Mouse (Mus musculus) activated CD4-positive, CD25-positive, alpha-beta regulatory T cell, adult 4 months (primary cell): Measurements from ENCODE around the gene Bdnf. TPM values are rescaled to one million over a fixed set of nuclear protein-coding genes. Genes with fewer than 3 reads are reported as not detected.

Source experiments
- ATAC-seq: one replicate; pipeline ENCODE4 v1.8.0; 2017
- polyA plus RNA-seq, 2 experiments: library from polyadenylated mRNA; unstranded; fragments of 100-300 nt; shearing (Covaris generic); gene quantifications; one replicate each; pipeline ENCODE4 v1.2.1; 2017

The Bdnf gene
- under 1 TPM in 1 of 2 experiments, not detected in 1; 0.12 TPM for polyA plus RNA-seq

GRCm38 (mm10) chr2:109674532-109674931, at the start of gene Bdnf:
Bdnf (plus strand) TSS chr2:109674700.
- no peak for ATAC-seq

- ATAC-seq = no peak
Measured at GRCm38 (mm10) chr2:109626864-109627263, 47.6 kb upstream of the Bdnf start.

DNA sequence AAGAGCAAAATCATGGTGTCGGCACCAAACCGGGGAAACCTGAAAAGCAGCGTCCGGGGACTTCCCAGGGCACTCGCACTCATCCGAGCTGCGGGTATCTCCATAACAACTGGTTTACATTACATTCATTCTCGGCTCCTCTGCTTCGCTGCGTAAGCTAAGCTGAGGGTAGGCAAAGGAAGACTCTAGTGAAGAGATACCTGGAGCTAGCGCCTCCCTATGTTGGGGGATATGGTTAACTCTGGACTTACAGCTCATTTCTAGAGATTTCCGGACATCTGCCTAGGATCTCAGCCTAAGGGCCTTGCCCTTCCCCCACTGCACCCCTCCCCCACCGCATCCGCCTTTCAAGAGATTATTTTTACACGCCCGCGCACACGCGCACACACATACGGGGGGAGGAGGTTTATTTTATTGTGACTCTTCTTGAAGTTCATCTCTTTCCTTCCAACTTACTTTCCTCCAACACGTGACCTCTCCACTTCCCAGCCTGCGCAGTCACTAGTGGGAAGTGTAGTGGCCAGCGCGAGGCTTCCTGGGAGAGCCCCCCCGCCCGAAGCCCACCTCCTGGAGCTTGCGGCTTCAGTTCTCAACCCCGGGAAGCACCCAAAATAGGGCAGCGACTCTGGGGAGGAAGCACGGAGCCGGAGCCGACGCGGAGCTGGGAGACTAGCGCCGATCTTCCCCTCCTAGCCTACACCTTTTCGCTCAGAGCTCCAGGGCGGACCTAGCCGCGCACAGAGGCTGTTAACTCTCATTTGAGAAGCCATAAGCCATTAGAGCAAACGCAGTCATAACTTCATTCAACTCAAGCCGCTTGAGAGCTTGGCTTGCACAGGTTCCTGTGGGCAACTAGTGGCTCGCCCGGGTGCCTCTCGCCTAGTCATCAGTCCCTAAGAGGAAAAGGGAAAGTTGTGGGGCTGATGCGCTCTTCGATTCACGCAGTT, 718 bp upstream of the Bdnf start:
- no peak for ATAC-seq

DNA sequence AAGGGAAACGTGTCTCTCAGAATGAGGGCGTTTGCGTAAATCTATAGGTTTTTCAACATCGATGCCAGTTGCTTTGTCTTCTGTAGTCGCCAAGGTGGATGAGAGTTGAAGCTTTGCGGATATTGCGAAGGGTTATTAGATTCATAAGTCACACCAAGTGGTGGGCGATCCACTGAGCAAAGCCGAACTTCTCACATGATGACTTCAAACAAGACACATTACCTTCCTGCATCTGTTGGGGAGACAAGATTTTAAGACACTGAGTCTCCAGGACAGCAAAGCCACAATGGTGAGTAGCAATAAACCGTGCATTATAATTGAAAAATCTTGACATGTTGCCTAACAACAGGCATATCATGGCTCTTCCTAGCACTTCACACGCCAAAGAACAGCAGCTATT, 551 bp downstream of the Bdnf start:
- ATAC-seq = no peak

GRCm38 (mm10) chr2:109675973-109676617, 1.6 kb downstream of the Bdnf start:
- no peak for ATAC-seq

DNA sequence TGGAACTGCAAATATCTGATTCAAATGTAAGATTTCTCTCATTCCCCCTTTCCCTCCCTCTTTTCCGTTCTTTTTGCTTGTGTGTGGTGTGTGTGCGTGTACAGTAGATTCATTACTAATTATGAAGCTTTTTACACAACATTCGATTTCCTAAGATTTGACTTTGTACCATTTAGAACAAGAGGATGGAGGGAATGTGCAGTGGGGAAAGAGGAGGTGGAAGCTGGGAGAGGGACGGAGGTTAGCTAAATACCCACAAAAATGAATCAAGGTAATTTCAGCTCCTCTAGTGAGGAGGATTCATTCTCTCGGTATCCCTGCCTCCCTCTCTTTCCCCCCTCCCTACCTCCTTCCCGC, 2.1 kb downstream of the Bdnf start:
- no peak for ATAC-seq

DNA sequence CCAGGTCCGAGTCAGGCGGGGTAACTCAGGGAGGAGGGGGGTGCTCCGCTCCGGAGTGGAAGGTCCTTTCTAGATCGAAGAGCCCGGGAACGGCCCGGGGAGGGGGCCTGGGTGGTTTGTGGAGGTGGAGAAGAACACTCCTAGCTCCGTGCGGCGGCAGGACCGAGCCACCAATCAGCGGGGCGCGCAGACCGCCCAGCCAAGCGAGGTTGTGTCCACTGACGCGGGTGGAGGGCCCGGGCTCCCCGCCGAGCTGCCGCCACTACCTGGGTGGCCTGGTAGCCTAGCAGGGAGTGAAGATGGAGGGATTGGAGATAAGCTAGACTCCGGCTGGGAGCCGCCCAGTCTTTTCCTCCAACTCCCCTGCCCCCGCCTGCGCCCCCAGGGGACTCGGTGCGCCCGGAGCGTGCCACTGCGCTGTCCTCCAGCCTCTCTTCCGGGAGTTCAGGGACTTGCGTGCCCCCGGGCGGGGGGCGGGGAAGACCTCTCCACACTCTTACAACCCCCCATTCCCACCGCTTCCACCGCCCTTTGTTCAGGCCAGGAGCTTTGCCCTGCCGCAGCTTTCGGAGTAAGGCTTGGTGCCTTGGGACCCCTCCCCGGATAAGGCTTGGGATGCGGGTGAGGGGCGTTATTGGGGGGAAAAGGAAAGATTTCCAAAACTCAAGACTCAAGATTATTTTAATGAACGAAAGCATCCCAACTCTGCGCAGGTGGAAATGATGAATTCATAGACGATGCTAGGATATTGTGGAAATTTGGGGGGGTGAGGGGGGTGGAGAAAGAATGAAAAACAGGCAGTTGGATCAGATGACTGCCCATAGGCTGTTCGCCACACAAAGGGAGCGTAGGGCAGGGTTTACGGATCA, 3.0 kb downstream of the Bdnf start:
- no peak for ATAC-seq

DNA sequence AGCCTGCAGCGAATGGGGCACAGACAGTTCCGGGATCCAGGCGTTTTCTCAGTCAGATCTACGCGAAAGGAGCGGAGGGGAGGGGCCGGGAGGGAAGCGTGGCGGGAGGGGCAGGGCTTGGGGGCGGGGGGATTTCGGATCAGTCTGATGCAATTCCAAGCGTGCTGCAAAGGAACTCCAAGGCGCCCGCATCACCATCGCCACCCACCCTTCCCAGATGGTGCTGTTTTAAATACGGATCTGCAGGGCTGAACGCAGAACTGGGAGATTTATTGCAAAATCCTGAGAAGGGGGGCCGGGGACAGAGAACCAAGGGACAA, 3.5 kb downstream of the Bdnf start:
- ATAC-seq = no peak

DNA sequence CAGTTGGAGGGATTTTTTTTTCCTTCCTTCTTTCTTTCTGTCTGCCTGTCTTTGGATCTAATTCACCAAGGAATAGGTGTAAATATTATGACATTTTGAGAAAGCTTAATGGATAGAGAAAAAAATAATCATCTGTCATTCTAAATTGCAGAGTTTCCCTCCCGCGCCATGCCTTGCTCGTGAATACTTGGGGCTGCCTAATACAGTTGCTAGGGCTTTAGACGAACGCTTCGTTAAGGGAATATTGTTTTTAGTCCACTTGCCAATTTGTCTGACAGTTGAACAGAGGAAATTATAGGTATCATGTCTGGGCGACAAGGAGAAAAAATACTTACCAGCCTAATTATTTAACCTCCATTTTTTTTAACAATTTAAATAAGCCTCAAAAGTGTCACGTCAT, 4.0 kb downstream of the Bdnf start:
- ATAC-seq = no peak

GRCm38 (mm10) chr2:109679446-109679845, 4.9 kb downstream of the Bdnf start:
- ATAC-seq = no peak

DNA sequence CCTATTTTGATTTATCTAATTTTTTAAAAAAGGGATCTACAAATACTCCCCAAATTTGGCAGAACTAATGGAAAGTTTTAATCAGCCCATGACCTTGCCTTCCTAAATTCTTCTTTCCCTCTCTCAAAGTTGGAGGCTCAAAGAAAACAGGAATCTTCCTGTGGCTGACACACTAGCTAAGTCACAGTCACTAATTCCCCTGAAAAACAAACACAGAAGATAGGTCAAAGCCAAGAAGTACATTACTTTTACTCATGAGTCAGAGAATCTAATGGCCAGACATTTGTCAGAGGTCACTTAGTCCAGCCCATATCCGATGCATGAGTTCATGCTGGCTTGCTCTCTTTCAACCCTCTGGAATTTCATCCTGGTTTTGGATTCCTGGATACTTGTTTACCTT, 6.6 kb downstream of the Bdnf start:
- no peak for ATAC-seq

GRCm38 (mm10) chr2:109688661-109689060, 14.2 kb downstream of the Bdnf start:
- no peak for ATAC-seq

DNA sequence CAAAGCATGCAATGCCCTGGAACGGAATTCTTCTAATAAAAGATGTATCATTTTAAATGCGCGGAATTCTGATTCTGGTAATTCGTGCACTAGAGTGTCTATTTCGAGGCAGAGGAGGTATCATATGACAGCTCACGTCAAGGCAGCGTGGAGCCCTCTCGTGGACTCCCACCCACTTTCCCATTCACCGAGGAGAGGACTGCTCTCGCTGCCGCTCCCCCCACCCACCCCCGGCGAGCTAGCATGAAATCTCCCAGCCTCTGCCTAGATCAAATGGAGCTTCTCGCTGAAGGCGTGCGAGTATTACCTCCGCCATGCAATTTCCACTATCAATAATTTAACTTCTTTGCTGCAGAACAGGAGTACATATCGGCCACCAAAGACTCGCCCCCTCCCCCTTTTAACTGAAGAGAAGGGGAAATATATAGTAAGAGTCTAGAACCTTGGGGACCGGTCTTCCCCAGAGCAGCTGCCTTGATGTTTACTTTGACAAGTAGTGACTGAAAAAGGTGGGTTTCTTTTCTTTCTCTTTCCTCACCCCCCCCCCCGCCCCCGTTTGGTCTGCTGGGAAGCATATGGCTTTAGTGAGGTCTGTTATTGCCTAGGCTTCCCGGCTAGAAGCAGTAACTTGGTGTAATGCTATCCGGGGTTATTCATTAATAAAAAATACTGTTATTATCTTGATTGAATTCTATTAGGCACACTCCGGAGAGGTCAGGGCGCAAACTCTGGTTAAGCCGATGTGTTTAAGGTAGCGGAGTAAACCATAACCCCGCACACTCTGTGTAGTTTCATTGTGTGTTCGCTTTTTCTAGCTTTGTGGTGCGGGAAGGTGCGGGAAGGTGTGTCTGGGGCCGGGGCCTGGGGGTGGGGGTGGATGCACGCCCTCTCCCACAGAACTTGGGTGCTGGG, 18.0 kb downstream of the Bdnf start:
- ATAC-seq = no peak

- no peak for ATAC-seq
Measured at GRCm38 (mm10) chr2:109693178-109694115, 18.9 kb downstream of the Bdnf start.

DNA sequence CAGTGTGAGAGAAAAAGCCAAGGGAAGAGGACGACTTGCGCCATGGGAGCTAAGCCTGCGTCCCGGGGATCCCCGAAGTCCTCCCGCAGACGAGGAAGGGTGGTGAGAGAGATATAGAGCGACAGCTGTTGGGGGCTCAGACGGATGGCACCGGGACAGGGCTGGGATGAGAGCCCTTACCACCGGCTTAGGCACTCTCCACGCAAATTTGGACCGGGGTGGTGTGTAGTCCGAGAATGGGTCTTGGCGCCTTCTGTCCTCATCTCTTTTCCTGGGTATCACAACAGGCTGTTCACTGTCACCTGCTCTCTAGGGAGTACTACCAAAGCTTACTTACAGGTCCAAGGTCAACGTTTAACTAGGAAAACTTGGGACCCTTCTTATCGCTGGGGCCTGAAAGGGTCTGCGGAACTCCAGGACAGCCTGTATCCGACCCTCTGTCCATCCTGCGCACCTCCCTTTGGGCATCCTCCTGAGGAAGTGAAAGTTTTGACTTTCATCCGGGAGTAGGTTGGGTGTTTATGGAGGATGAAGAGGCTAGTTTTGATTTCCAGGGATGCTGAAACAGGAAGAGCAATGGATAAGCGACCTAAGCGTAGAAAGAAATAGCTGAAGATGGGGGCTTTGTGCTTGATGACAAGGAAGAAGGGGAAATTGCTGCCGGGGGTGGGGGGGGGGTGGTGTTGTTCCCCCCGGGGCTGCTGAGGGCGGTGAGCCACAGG, 19.8 kb downstream of the Bdnf start:
- ATAC-seq = no peak

GRCm38 (mm10) chr2:109694838-109695225, 20.3 kb downstream of the Bdnf start:
- ATAC-seq = no peak

GRCm38 (mm10) chr2:109697151-109697550, 22.7 kb downstream of the Bdnf start:
- no peak for ATAC-seq

DNA sequence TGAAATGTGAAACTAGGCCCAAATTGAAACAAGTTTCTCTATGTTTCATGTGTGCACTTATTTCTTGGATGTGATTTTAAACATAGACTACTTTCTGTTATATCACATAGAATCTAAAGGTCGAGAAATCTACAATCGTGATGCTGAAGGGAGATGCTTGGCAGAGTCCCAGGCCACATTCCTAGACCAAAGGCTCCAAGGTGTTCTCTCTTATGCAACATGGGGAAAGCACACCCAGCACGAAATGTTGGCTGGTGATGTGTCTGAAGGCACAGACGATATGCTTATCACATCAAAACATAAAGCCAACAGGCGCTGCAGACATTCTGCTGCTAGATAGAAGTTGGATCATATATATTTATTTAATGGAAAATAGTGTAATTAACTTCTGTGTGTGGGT, 25.8 kb downstream of the Bdnf start:
- no peak for ATAC-seq

- no peak for ATAC-seq
Measured at GRCm38 (mm10) chr2:109703588-109703987, 29.1 kb downstream of the Bdnf start.

DNA sequence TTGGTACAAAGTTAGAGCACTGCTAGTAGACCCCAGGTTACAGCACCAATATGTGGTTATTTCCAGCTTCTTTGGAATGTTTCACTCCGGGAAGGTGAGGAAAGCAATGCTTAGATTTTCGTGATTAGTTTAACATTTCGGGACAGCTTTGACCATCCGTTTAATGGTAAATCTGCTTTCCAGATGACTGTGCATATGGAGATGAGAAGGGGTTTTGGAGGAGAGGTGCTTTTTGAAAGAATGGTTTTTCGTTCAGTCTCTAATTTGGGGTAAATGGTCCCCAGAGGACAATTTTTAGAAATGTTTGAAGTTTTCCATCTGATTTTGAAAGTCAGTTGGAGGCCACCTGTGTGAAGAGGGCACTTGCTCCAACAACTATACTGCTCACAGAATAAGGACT, 29.6 kb downstream of the Bdnf start:
- ATAC-seq = no peak
